Mouse (Mus musculus) gastrocnemius, adult 2 months (tissue): Measurements from ENCODE around the gene Cmklr1. TPM values are rescaled to one million over a fixed set of nuclear protein-coding genes. Genes with fewer than 3 reads are reported as not detected.

ENCODE experiments used
- DNase-seq: peaks from one replicate; pipeline ENCODE4 v3.0.0; 2022
- H3K27ac ChIP-seq: fragments of 200-600 bp; 2 replicates; pipeline ENCODE4 v1.8.1; 2022; ENCODE audit warnings: mild to moderate bottlenecking
- H3K4me3 ChIP-seq: fragments of 200-600 bp; 2 replicates; pipeline ENCODE4 v1.8.1; 2022; ENCODE audit warnings: mild to moderate bottlenecking, moderate library complexity
- CTCF ChIP-seq: fragments of 200-600 bp; IDR thresholded peaks from 2 replicates; pipeline ENCODE4 v1.8.1; 2022; ENCODE audit warnings: antibody characterized with exemption, mild to moderate bottlenecking, moderate library complexity
- intact Hi-C: fragments of 180-260 bp; cut with DNase I; formaldehyde crosslinking; loops from one replicate; pipeline ENCODE4 v1.15.1; 2025
- total RNA-seq, 2 experiments: library from RNA; stranded (reverse); gene quantifications; 2 replicates each; pipeline ENCODE4 v1.2.3; 2021

Gene Cmklr1
- total RNA-seq, 2 experiments from 2014 or later, result 10.8 to 17.1 TPM

GRCm38 (mm10) chr5:113677541-113677940 lies 27.3 kb upstream of the Cmklr1 start:
- Histone ChIP-seq H3K27ac (no peak overlapping the region), H3K4me3 (no peak overlapping the region)
- no peak for DNase-seq
- intact Hi-C loops, result no loop called here
- TF ChIP-seq CTCF, result no peak

- H3K4me3 ChIP-seq, result no peak overlapping the region
- TF ChIP-seq CTCF, result no peak
- no peak overlapping the region; the same call in 1 of the 2 replicates for H3K27ac ChIP-seq
- no peak for DNase-seq
- intact Hi-C loops, result no loop called here
These were observed 24.6 kb upstream of the Cmklr1 start for GRCm38 (mm10) chr5:113674851-113675250.

GRCm38 (mm10) chr5:113672456-113672855 lies 22.2 kb upstream of the Cmklr1 start:
- H3K27ac ChIP-seq, result peak overlapping the region; percentile 69
- no peak for TF ChIP-seq CTCF
- DNase-seq, result peak; percentile 75
- intact Hi-C loops, result no loop called here
- no peak overlapping the region for H3K4me3 ChIP-seq

GRCm38 (mm10) chr5:113670597-113670996 lies 20.4 kb upstream of the Cmklr1 start:
- Histone ChIP-seq H3K4me3 (no peak overlapping the region), H3K27ac (no peak overlapping the region)
- no peak for DNase-seq
- no peak for TF ChIP-seq CTCF
- intact Hi-C loops, result no loop called here

- TF ChIP-seq CTCF, result no peak
These were observed 19.9 kb upstream of the Cmklr1 start for GRCm38 (mm10) chr5:113670110-113670509.

GRCm38 (mm10) chr5:113664629-113665195 lies 14.5 kb upstream of the Cmklr1 start:
- intact Hi-C loops, result no loop called here
- TF ChIP-seq CTCF, result no peak
- DNase-seq, result peak; percentile 59
- Histone ChIP-seq H3K4me3 (no peak overlapping the region), H3K27ac (peak overlapping the region; percentile 46; the same call in 1 of the 2 replicates)

More at GRCm38 (mm10) chr5:113670110-113670509, 19.9 kb upstream of the Cmklr1 start:
- intact Hi-C loops, result no loop called here
- H3K4me3 ChIP-seq, result no peak overlapping the region
- no peak overlapping the region for H3K27ac ChIP-seq
- DNase-seq, result no peak

- intact Hi-C loops, result no loop called here
- no peak for DNase-seq
- H3K4me3 ChIP-seq, result no peak overlapping the region
- TF ChIP-seq CTCF, result no peak
- H3K27ac ChIP-seq, result peak overlapping the region; percentile 46
These were observed 13.9 kb upstream of the Cmklr1 start for GRCm38 (mm10) chr5:113664127-113664526.

GRCm38 (mm10) chr5:113660872-113661271 lies 10.6 kb upstream of the Cmklr1 start:
- intact Hi-C loops, result no loop called here
- peak; percentile 87 for DNase-seq

GRCm38 (mm10) chr5:113654821-113655220 lies 4.6 kb upstream of the Cmklr1 start:
- H3K27ac ChIP-seq, result no peak overlapping the region
- H3K4me3 ChIP-seq, result no peak overlapping the region
- no peak for DNase-seq
- no peak for TF ChIP-seq CTCF
- intact Hi-C loops, result no loop called here

More at GRCm38 (mm10) chr5:113660872-113661271, 10.6 kb upstream of the Cmklr1 start:
- peak overlapping the region; percentile 53 for H3K27ac ChIP-seq
- no peak for TF ChIP-seq CTCF
- no peak overlapping the region for H3K4me3 ChIP-seq

GRCm38 (mm10) chr5:113654206-113654605 lies 4.0 kb upstream of the Cmklr1 start:
- intact Hi-C loops, result no loop called here
- Histone ChIP-seq H3K4me3 (no peak overlapping the region), H3K27ac (no peak overlapping the region)
- no peak for DNase-seq
- TF ChIP-seq CTCF, result no peak

- H3K4me3 ChIP-seq, result no peak overlapping the region
- 0 out of 2 replicates have a peak overlapping the region, but pooled peaks have one; percentile 16 for H3K27ac ChIP-seq
- intact Hi-C loops, result no loop called here
- no peak for DNase-seq
- TF ChIP-seq CTCF, result no peak
These were observed 2.0 kb upstream of the Cmklr1 start for GRCm38 (mm10) chr5:113652215-113652614.

- TF ChIP-seq CTCF, result no peak
- peak overlapping the region; percentile 72 for H3K4me3 ChIP-seq
- peak; percentile 16 for DNase-seq
- H3K27ac ChIP-seq, result peak overlapping the region; percentile 78
- intact Hi-C loops, result no loop called here
These were observed 1.5 kb downstream of the Cmklr1 start for GRCm38 (mm10) chr5:113648647-113649211.

GRCm38 (mm10) chr5:113647141-113647540 lies 3.1 kb downstream of the Cmklr1 start:
- intact Hi-C loops, result no loop called here
- no peak for TF ChIP-seq CTCF
- H3K27ac ChIP-seq, result peak overlapping the region; percentile 78; the same call in 1 of the 2 replicates
- peak overlapping the region; percentile 72 for H3K4me3 ChIP-seq
- DNase-seq, result no peak

GRCm38 (mm10) chr5:113644520-113644919 lies 5.7 kb downstream of the Cmklr1 start:
- peak overlapping the region; percentile 72 for H3K4me3 ChIP-seq
- TF ChIP-seq CTCF, result no peak
- peak; percentile 70 for DNase-seq
- intact Hi-C loops, result no loop called here
- H3K27ac ChIP-seq, result peak overlapping the region; percentile 51
